Mouse (Mus musculus): ENCODE data around the gene Rab42.

GRCm38 (mm10) chr4:132295696-132296390 is 7.3 kb downstream of the Rab42 start:
- TF ChIP-seq CTCF (IDR thresholded peaks at IDR 0.05; ENCODE audit: low read depth, low read length) (peak; percentile 43; the same call in 1 of the 2 replicates), POLR2A (IDR thresholded peaks at IDR 0.05; ENCODE audit: extremely low read depth, insufficient read depth, low read length) (no peak)
